Mouse (Mus musculus): ENCODE measurements around the gene Bcl6. TPM values are rescaled to one million over a fixed set of nuclear protein-coding genes. Genes with fewer than 3 reads are reported as not detected.

Bcl6 gene
- 0.96 and 1.4 TPM in 2 replicates for polyA plus RNA-seq (2012; rRNA removed)

DNA sequence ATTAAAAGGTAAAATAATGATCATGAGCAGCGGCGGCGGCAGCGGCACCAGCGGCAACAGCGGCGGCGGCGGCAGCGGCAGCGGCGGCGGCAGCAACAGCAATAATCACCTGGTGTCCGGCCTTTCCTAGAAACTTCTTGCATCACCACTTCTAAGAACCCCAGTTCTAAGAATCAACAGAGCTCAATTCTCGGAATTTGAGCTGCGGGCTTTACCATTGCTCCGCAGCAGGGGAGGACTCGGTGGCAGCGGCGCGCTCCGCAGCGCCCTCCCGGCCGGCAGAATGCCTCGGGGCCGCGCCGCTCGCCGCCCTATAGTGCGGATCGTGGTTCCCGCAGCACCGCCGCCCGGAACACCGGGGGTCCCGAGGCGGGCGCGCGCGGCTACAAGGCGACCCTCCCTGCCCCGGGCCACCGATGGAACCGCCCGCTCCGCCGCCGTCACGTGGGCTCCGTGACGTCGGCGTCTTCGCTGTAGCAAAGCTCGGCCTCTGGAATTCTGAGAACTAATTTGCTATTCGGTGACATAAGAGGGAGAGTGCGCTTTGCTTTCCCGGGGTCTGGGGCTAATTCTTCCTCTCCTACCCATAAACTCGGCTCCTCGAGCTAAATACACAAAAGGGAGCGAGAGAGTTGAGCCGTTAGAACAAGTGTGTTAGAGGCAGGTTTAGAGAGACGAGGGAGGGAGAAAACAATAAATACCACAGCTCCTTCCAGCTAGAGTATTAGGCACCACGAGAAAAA is at the start of gene Bcl6, which contains the start of gene Gm37419:
Gene Bcl6, minus strand, starts transcription at position 387 of the 743 bp plus-strand sequence.
Gene Gm37419, plus strand, starts transcription at position 17 of the 743 bp plus-strand sequence.

DNA sequence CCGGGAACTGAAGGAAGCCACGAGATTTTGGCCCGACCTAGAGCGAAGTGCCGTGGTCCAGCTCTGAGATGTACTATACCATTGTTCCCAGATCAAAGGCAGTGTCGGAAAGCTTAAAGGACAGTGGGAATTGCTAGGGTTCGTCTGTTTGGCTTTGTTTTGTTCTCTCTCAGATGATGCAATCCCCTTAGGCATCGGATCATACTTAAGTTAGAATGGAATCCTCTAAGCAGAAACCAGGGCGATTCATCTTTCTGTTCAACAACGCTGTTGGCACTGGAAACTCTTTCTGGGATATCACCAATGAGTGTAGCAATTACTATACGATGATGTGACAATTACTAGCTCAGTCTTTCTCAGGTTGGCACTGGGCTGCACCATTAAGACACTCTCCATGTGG is 56.4 kb downstream of the Bcl6 start, which contains the start of gene Rtp2:
Gene Rtp2, minus strand, starts transcription at position 101 of the 400 bp plus-strand sequence.

Other genes with a start within 250 kb of the Bcl6 start
- 0.26 and 0.58 TPM in 2 replicates for gene Sst, start 97.9 kb downstream of the Bcl6 start, polyA plus RNA-seq (2012; rRNA removed)
- gene Rtp2, start 56.5 kb downstream of the Bcl6 start, polyA plus RNA-seq (2012; rRNA removed), result not detected in 2 replicates
- gene Gm37419, start 370 bp downstream of the Bcl6 start, polyA plus RNA-seq (2012; rRNA removed), result not detected in 2 replicates